Mouse (Mus musculus) hindbrain, embryonic 14.5 days (tissue): ENCODE measurements around the gene Foxn3. TPM values are rescaled to one million over a fixed set of nuclear protein-coding genes. Genes with fewer than 3 reads are reported as not detected.

Experiments used
- ATAC-seq: fragments of 200-750 bp; cut with Nextera tagmentation; 2 replicates; pipeline ENCODE4 v1.8.0; 2017; ENCODE audit warnings: moderate number of reproducible peaks, mild to moderate bottlenecking, moderate TSS enrichment, moderate library complexity; ENCODE audit not compliant: low FRiP score
- DNase-seq: peaks from one replicate; pipeline ENCODE4 v3.0.0-alpha.2; 2015; ENCODE audit warnings: low spot score
- H3K27ac ChIP-seq: fragments of 300-500 bp; sonication (generic); 2 replicates; pipeline ENCODE4 v1.5.1; 2014; ENCODE audit warnings: mild to moderate bottlenecking, moderate library complexity
- H3K27me3 ChIP-seq: fragments of 300-500 bp; sonication (generic); 2 replicates; pipeline ENCODE4 v1.6.1; 2014; ENCODE audit warnings: mild to moderate bottlenecking, low read length, mixed read lengths; ENCODE audit not compliant: control insufficient read depth, insufficient read depth
- H3K36me3 ChIP-seq: fragments of 300-500 bp; sonication (generic); replicated peaks from 2 replicates; pipeline ENCODE4 v1.6.1; 2014; ENCODE audit not compliant: control insufficient read depth, insufficient read depth
- H3K4me1 ChIP-seq: fragments of 300-500 bp; sonication (generic); replicated peaks from 2 replicates; pipeline ENCODE4 v1.6.1; 2014; ENCODE audit warnings: antibody characterized with exemption, low read length, mixed read lengths; ENCODE audit not compliant: control insufficient read depth, insufficient read depth
- H3K4me2 ChIP-seq: fragments of 300-500 bp; sonication (generic); replicated peaks from 2 replicates; pipeline ENCODE4 v1.6.1; 2014; ENCODE audit warnings: mild to moderate bottlenecking, moderate library complexity
- H3K4me3 ChIP-seq: fragments of 300-500 bp; sonication (generic); replicated peaks from 2 replicates; pipeline ENCODE4 v1.5.1; 2014; ENCODE audit warnings: mild to moderate bottlenecking, low read length
- H3K9ac ChIP-seq: fragments of 300-500 bp; sonication (generic); 2 replicates; pipeline ENCODE4 v1.6.1; 2014
- H3K9me3 ChIP-seq: fragments of 300-500 bp; sonication (generic); 2 replicates; pipeline ENCODE4 v1.6.1; 2016; ENCODE audit warnings: low read length; ENCODE audit not compliant: control insufficient read depth
- WGBS: fragments of 180-500 bp; shearing (Covaris S2); extraction: QIAGEN DNeasy Blood & Tissue Kit; methylation state at CpG from one replicate; pipeline ENCODE4 v1.1.7; 2014; 5-methylcytosine and 5-hydroxymethylcytosine counted together
- polyA plus RNA-seq: library from polyadenylated mRNA; unstranded; fragments of >200 nt; fragmentation: Nextera tagmentation; extraction: Ambion mirVana; gene quantifications from 2 replicates; pipeline ENCODE4 v1.2.1, GENCODE M21; 2014

Foxn3 gene
- polyA plus RNA-seq, 1 experiment from 2014 or later: 84.9 TPM

DNA sequence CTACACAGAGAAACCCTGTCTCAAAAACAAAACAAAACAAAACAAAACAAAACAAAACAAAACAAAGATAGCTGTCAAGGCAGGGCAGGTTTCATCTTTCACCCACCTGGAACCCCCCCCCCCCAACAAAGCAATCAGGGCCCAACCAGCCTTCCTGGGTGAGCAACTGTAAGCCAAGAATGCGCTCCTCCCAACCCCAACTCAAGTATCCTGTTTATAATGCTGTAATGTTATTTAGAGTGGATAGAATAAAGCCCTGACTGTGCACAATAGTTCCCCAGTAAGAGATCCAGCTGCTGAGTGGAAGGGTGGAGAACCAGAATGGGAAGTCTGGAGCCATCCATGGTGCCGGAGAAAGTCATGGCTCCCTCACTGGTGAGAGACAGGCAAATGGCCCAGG is 220.0 kb downstream of the Foxn3 start:
- WGBS: 100% methylated on average over 2 of the region's 2 CpGs
- Histone ChIP-seq H3K9me3 (no peaks in the 10 kb centered on the region), H3K27me3 (no peaks in the 10 kb centered on the region), H3K9ac (no peak overlapping the region), H3K36me3 (no peaks in the 10 kb centered on the region), H3K4me1 (peaks cover 56% of the 10 kb centered on the region), H3K27ac (no peak overlapping the region), H3K4me2 (no peak overlapping the region), H3K4me3 (no peak overlapping the region)
- no peak for ATAC-seq
- no peak for DNase-seq

DNA sequence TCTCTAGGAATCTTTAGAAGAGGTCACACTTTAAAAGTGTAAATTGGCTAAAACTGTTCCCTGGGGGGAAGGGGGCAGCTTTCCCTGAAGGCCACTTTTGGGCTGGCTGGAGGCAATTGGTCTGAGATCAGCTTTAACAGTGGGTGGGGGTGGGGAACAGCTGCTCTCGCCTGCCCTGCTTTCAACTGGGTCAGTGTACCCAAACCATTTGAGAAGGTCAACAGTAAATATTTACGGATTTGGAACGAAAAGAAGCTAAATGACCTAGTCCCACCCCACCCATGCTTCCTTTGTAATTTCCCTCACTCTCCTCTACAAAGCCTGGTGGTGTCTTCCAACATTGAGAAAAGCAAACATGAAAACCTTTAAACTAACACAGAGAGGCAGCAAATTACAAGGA is 221.2 kb downstream of the Foxn3 start:
- H3K9ac ChIP-seq: no peak overlapping the region
- peaks cover 56% of the 10 kb centered on the region for H3K4me1 ChIP-seq
- no peaks in the 10 kb centered on the region for H3K36me3 ChIP-seq
- ATAC-seq (no peak), DNase-seq (no peak)
- H3K27me3 ChIP-seq: no peaks in the 10 kb centered on the region
- peak overlapping the region; percentile 94 for H3K27ac ChIP-seq
- no peaks in the 10 kb centered on the region for H3K9me3 ChIP-seq
- 10% methylated on average over 3 of the region's 3 CpGs for WGBS
- H3K4me3 ChIP-seq: no peak overlapping the region
- H3K4me2 ChIP-seq: no peak overlapping the region

DNA sequence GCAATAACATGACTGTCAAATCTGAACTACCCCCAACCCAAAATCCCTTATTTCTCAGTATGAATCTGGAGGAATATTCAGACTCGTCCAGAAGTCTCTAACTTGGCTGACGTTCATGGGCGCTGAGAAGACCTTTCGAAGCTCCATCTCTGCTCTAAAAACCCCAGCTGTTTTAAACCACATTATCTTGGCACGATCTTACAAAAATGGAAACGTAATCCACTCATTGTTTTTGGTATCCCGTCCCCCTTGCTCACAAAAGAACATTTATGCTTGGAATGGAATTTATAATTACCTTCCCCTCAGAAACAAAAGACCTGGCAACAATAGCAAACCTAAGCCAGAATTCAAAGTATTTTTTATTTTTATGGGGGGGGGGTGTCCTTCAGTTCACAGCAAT is 221.6 kb downstream of the Foxn3 start:
- Histone ChIP-seq H3K9me3 (no peaks in the 10 kb centered on the region), H3K4me2 (no peak overlapping the region), H3K9ac (no peak overlapping the region), H3K4me1 (peaks cover 60% of the 10 kb centered on the region), H3K36me3 (no peaks in the 10 kb centered on the region), H3K27me3 (no peaks in the 10 kb centered on the region), H3K27ac (peak overlapping the region; percentile 94), H3K4me3 (no peak overlapping the region)
- WGBS: 30% methylated on average over 7 of the region's 7 CpGs
- ATAC-seq (no peak), DNase-seq (no peak)

DNA sequence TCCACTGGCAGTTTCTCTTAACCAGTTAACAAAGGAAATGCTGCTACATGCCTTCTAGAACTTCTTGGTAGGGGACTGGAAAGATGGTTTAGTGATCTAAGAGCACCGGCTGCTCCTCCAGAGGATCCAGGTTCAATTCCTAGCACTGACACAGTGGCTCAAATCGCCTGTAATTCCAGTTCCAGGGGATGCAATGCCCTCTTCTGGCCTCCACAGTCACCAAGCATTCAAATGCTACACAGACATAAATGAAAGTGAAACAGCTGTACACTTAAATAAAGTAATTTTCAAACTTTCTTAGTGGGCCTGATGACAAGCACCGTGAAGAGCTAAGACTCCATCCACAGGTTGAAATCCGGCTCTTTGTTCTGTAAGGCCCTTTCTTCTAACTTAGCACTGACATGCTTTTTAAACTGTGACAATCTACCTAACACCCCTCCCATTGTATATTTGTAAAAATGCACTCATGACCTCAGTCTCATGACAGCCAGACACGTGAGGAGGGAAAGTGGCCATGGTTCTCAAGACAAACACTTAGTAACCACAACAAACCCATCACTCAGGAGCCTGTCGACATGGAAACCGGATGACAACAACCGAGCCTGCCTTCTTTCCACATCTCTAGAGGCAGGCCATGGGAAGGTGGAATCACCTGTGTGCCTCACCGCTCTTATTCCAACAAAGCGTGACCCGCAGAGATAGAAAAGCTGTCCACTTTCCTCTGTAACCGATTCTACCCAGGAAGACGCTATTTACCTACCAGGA is 222.8 kb downstream of the Foxn3 start:
- Histone ChIP-seq H3K4me3 (no peak overlapping the region), H3K9me3 (no peaks in the 10 kb centered on the region), H3K4me1 (peaks cover 69% of the 10 kb centered on the region), H3K27me3 (no peaks in the 10 kb centered on the region), H3K4me2 (peak overlapping the region; percentile 30), H3K36me3 (no peaks in the 10 kb centered on the region), H3K9ac (peak overlapping the region; percentile 8; the same call in 1 of the 2 replicates), H3K27ac (peak overlapping the region; percentile 94)
- DNase-seq (no peak), ATAC-seq (no peak)
- WGBS: 52% methylated on average over 13 of the region's 13 CpGs

DNA sequence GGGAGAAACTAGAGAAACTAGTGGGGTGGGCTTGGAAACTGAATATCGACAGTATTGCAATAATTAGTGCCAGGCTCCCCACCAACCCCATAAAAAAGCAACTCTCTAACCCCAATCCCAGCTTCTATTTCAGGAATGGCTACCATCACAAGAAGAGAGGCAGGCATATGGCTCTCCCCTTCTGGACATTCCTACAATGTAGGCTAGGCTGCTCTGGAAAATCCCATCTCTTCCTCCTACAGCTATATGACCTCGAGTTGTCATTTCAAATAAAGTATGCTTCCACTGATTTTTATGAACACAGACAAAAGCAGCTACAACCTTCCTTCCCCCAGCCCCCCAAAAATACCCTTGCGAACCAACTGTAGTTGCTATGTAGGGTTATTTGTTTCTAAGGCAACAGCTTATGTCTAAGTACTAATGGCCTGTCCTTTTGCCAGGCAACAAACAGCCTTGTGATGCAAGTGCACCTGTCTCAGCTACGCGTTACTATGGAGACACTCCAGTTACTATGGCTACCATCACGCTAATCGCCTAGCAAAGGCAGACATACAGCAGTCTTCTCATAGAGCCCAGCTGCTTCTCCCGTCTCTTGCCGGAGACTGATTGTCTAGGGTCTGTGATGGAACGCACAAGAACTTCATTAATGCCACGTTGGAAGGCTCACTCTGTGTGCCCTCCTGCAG is 223.6 kb downstream of the Foxn3 start:
- peaks cover 71% of the 10 kb centered on the region for H3K4me1 ChIP-seq
- 20% methylated on average over 11 of the region's 11 CpGs for WGBS
- 0 out of 2 replicates have a peak overlapping the region, but pooled peaks have one; percentile 8 for H3K9ac ChIP-seq
- ATAC-seq (peak; percentile 93), DNase-seq (peak; percentile 93)
- peak overlapping the region; percentile 30 for H3K4me2 ChIP-seq
- peak overlapping the region; percentile 94 for H3K27ac ChIP-seq
- H3K27me3 ChIP-seq: no peaks in the 10 kb centered on the region
- H3K9me3 ChIP-seq: no peaks in the 10 kb centered on the region
- H3K36me3 ChIP-seq: no peaks in the 10 kb centered on the region
- no peak overlapping the region for H3K4me3 ChIP-seq

DNA sequence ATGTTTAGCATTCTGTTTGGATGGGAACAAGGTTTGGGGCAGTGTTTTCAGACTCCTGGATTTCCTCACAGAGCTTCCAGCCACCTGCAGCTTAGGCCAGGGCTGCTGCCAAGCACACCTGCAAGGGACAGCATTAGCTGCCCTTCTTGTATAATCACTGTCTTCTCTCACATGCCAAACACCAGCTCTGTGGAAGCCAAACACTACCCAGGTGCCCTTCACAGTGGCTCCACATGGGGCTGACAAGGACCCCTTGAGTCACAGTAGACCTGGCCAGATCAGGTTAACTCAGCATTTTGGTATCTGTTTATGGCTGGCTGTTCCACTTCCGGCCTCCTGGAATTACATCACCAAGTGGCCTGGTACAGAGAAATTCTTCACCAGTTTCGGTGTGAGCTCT is 224.6 kb downstream of the Foxn3 start:
- H3K4me2 ChIP-seq: no peak overlapping the region
- DNase-seq: no peak
- peak overlapping the region; percentile 94 for H3K27ac ChIP-seq
- peaks cover 80% of the 10 kb centered on the region for H3K4me1 ChIP-seq
- 93% methylated on average over 2 of the region's 2 CpGs for WGBS
- 0 out of 2 replicates have a peak overlapping the region, but pooled peaks have one; percentile 4 for H3K9ac ChIP-seq
- H3K36me3 ChIP-seq: no peaks in the 10 kb centered on the region
- H3K9me3 ChIP-seq: no peaks in the 10 kb centered on the region
- no peak overlapping the region for H3K4me3 ChIP-seq
- no peaks in the 10 kb centered on the region for H3K27me3 ChIP-seq
- ATAC-seq: no peak

DNA sequence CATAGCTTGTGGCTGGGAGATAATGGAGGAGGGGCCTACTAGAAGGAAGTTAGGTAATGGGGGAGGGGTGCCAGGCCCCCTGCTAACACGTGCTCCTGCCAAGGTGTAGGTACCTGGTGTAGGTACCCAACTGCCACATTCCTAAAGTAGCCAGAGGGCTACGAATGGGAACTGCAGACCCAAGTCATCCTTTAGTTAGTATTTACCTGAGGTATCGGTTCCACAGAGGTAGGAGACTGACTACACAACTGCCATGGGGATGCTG is 226.3 kb downstream of the Foxn3 start:
- no peak overlapping the region for H3K9ac ChIP-seq
- H3K36me3 ChIP-seq: no peaks in the 10 kb centered on the region
- peaks cover 86% of the 10 kb centered on the region for H3K4me1 ChIP-seq
- no peak for ATAC-seq
- H3K27ac ChIP-seq: no peak overlapping the region
- 97% methylated on average over 3 of the region's 3 CpGs for WGBS
- no peaks in the 10 kb centered on the region for H3K9me3 ChIP-seq
- no peaks in the 10 kb centered on the region for H3K27me3 ChIP-seq
- no peak overlapping the region for H3K4me3 ChIP-seq
- H3K4me2 ChIP-seq: no peak overlapping the region
- DNase-seq: no peak

DNA sequence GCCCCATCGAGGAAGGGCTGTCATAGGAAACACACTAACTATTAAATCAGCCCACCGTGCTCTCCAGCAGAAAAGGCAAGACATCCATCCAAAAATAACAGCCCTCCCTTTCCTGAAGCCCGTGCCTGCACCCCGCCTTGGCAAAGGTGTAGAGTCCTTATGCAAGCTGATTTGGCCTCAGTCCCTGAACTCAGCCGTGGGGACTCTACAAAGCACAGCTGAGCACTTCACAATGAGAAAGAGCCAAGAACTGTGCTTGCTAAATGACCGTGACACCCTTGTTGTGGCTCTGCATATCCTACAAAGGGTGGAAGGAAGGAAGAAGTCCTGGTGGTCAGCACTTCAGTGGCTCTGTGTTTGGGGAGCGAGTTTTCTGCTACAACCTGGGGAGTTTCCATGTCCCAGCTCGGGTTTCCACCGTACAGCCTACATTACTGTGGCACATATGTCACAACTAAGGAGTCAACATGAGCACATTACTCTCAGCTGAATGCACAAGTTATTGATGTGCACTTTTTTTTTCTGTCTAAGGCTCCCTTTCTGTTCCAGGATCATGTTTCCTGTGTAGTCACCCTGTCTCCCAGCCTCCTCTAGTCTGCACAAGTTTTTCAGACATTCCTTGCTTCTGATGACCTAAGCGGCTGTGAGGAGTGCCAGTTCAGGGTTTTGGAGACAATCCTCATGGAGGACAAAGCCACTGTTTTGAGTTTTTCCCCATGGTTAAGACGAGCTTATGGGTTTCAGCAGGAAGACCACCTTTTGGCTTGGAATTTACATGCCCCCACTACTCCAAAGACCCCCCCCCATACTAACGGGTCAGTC is 226.8 kb downstream of the Foxn3 start:
- H3K4me2 ChIP-seq: no peak overlapping the region; the same call in 1 of the 2 replicates
- H3K27me3 ChIP-seq: no peaks in the 10 kb centered on the region
- DNase-seq (peak; percentile 57), ATAC-seq (no peak; the same call in 1 of the 2 replicates)
- no peaks in the 10 kb centered on the region for H3K36me3 ChIP-seq
- WGBS: 22% methylated on average over 12 of the region's 12 CpGs
- no peaks in the 10 kb centered on the region for H3K9me3 ChIP-seq
- peaks cover 83% of the 10 kb centered on the region for H3K4me1 ChIP-seq
- peak overlapping the region; percentile 57 for H3K27ac ChIP-seq
- no peak overlapping the region for H3K4me3 ChIP-seq
- H3K9ac ChIP-seq: no peak overlapping the region

DNA sequence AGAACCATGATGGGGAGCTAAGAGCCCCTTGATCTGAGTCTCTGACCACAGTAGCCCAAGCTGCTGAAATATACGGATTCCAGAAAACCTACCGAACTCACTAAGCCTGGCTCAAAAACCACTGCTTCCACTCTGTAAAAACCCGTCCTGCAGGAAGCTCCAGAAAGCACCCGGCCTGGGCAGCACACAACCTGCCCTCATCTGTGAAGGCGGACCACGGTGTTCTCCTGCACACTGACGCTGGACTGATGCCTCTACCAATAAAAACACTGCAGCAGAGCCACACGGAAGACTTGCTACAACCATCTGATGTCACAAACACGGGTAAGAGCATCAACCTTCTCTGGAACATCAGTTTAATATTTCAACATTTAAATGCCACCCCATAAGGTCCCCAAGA is 227.8 kb downstream of the Foxn3 start:
- no peaks in the 10 kb centered on the region for H3K9me3 ChIP-seq
- peaks cover 79% of the 10 kb centered on the region for H3K4me1 ChIP-seq
- H3K9ac ChIP-seq: no peak overlapping the region
- no peak overlapping the region for H3K4me2 ChIP-seq
- ATAC-seq: no peak
- no peak for DNase-seq
- H3K36me3 ChIP-seq: no peaks in the 10 kb centered on the region
- H3K27ac ChIP-seq: 0 out of 2 replicates have a peak overlapping the region, but pooled peaks have one; percentile 57
- H3K27me3 ChIP-seq: no peaks in the 10 kb centered on the region
- WGBS: 89% methylated on average over 9 of the region's 9 CpGs
- no peak overlapping the region for H3K4me3 ChIP-seq
